In the genomic region with DNA sequence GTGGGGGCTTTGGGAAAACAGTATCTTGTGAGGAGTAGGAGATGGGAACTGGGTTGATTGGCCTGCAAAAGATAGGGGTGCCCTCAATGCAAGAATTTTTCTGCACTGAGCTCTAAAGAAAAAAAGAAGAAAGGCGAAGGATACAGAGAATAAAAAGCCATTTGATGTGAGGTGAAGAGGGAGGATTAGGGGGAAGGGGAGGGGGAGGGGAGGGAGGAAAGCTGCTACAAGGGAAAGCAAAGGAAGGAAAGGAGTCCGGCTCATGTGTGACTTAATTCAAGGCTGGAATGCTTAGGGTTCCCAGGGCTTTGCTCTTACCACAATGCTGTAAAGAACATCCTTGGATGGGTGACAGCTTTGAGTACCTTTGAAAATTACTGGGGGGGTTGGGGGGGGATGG, we compare ENCODE assay signal across 17 mouse cellular contexts.
DNase-seq lines count a peak whose midpoint lies in the region; ATAC-seq lines count a peak whose summit lies in the region.
"Had no signal": no experiment of that assay in that cellular context is flagged by ENCODE, and none has a peak within 500 bp of the region (broad histone marks: within the 10 kb centered on the region; RNA-seq: fewer than 3 reads in every experiment).

No protein-coding gene starts in this region.

- H3K4me1 ChIP-seq in midbrain, embryonic 11.5 days (ENCODE audit: control insufficient read depth, insufficient read depth, low read length) = peaks cover 27% of the 10 kb centered on the region
- peaks cover 2% of the 10 kb centered on the region for H3K4me1 ChIP-seq in midbrain, embryonic 16.5 days (ENCODE audit: control insufficient read depth, insufficient read depth, low read length)

- WGBS in midbrain, embryonic 11.5 days = 6% methylated on average over 2 of the region's 2 CpGs
- WGBS in midbrain, embryonic 16.5 days = 8% methylated on average over 2 of the region's 2 CpGs

- no peaks in the 10 kb centered on the region for H3K36me3 ChIP-seq in midbrain, embryonic 11.5 days (ENCODE audit: control insufficient read depth, insufficient read depth, low read length)
- no peaks in the 10 kb centered on the region for H3K36me3 ChIP-seq in midbrain, embryonic 16.5 days (ENCODE audit: control insufficient read depth, insufficient read depth, low read length)
- H3K36me3 ChIP-seq: forebrain, embryonic 15.5 days; heart, embryonic 13.5 days; hindbrain, embryonic 12.5 days had no signal

- H3K4me2 ChIP-seq in midbrain, embryonic 11.5 days = no peak overlapping the region
- H3K4me2 ChIP-seq in midbrain, embryonic 16.5 days (ENCODE audit: low read length) = no peak overlapping the region
- H3K4me2 ChIP-seq: forebrain, embryonic 15.5 days; heart, embryonic 13.5 days; hindbrain, embryonic 12.5 days had no signal

- DNase-seq in midbrain, embryonic 11.5 days (ENCODE audit: low spot score, missing footprints) = peak; percentile 88
- peak; percentile 51 for DNase-seq in embryo, embryonic 10 days (ENCODE audit: low spot score)
- DNase-seq in embryo, embryonic 11 days = peak; percentile 48
- DNase-seq: adrenal gland, adult 2 months; adrenal gland, postnatal 25 days; cerebellum, adult 8-10 months; cerebellum, postnatal 14 days; gastrocnemius, postnatal 36 days; heart, adult 11 months; heart, postnatal 36 days had no signal

- no peak overlapping the region for H3K9ac ChIP-seq in midbrain, embryonic 11.5 days (ENCODE audit: low read length)
- no peak overlapping the region for H3K9ac ChIP-seq in midbrain, embryonic 16.5 days (ENCODE audit: low read depth, low read length)
- H3K9ac ChIP-seq: forebrain, embryonic 15.5 days; heart, embryonic 13.5 days; hindbrain, embryonic 12.5 days had no signal

- no peak overlapping the region for H3K27ac ChIP-seq in midbrain, embryonic 11.5 days (ENCODE audit: low read depth, low read length)
- H3K27ac ChIP-seq in midbrain, embryonic 16.5 days (ENCODE audit: low read length) = no peak overlapping the region
- H3K27ac ChIP-seq: forebrain, embryonic 15.5 days; heart, embryonic 13.5 days; hindbrain, embryonic 12.5 days; hindbrain, postnatal 0 days had no signal

- no peak overlapping the region for H3K4me3 ChIP-seq in midbrain, embryonic 11.5 days (ENCODE audit: low read depth, low read length)
- H3K4me3 ChIP-seq in midbrain, embryonic 16.5 days (ENCODE audit: low read depth, low read length) = no peak overlapping the region
- H3K4me3 ChIP-seq: forebrain, embryonic 15.5 days; heart, embryonic 13.5 days; hindbrain, embryonic 12.5 days had no signal

- H3K9me3 ChIP-seq in midbrain, embryonic 11.5 days (ENCODE audit: control insufficient read depth, low read length) = no peaks in the 10 kb centered on the region
- no peaks in the 10 kb centered on the region; the same call in 1 of the 2 replicates for H3K9me3 ChIP-seq in midbrain, embryonic 16.5 days (replicated peaks; ENCODE audit: control insufficient read depth, low read length, poor library complexity, severe bottlenecking)
- H3K9me3 ChIP-seq: heart, embryonic 13.5 days had no signal

- peak; percentile 66; the same call in 1 of the 2 replicates for ATAC-seq in midbrain, embryonic 11.5 days (ENCODE audit: low FRiP score)
- no peak for ATAC-seq in midbrain, embryonic 16.5 days
- no peak for ATAC-seq in megakaryocyte-erythroid progenitor cell, adult 5-6 weeks (replicated peaks; ENCODE audit: low FRiP score, low TSS enrichment, poor library complexity, severe bottlenecking)
- no peak for ATAC-seq in monocyte, adult 5-6 weeks (replicated peaks; ENCODE audit: insufficient number of reproducible peaks, low FRiP score, low TSS enrichment, poor library complexity, severe bottlenecking)
- ATAC-seq: forebrain, embryonic 15.5 days; hindbrain, postnatal 0 days had no signal

- peaks cover 52% of the 10 kb centered on the region for H3K27me3 ChIP-seq in midbrain, embryonic 11.5 days (ENCODE audit: control insufficient read depth, insufficient read depth, low read length)
- H3K27me3 ChIP-seq in midbrain, embryonic 16.5 days (ENCODE audit: control insufficient read depth, insufficient read depth, low read depth, low read length) = peaks cover 57% of the 10 kb centered on the region
